Mouse (Mus musculus) testis, adult 2 months (tissue): ENCODE data around the gene 2210408I21Rik. TPM values are rescaled to one million over a fixed set of nuclear protein-coding genes. Genes with fewer than 3 reads are reported as not detected.

Experiments
- H3K27ac ChIP-seq: fragments of 200-500 bp; 2 replicates; pipeline ENCODE4 v1.5.1; 2012; ENCODE audit warnings: low read depth, low read length; ENCODE audit not compliant: control insufficient read depth, insufficient read depth
- H3K27me3 ChIP-seq: fragments of 200-500 bp; 2 replicates; pipeline ENCODE4 v1.6.1; 2012; ENCODE audit warnings: mild to moderate bottlenecking, low read length, moderate library complexity; ENCODE audit not compliant: control insufficient read depth, insufficient read depth
- H3K36me3 ChIP-seq: fragments of 200-500 bp; 2 replicates; pipeline ENCODE4 v1.6.1; 2012; ENCODE audit warnings: mild to moderate bottlenecking, low read length; ENCODE audit not compliant: control insufficient read depth, insufficient read depth
- H3K4me1 ChIP-seq: fragments of 200-500 bp; 2 replicates; pipeline ENCODE4 v1.6.1; 2012; ENCODE audit warnings: low read length; ENCODE audit not compliant: control insufficient read depth, insufficient read depth
- H3K4me3 ChIP-seq: fragments of 200-500 bp; 2 replicates; pipeline ENCODE4 v1.5.1; 2012; ENCODE audit warnings: low read depth, mild to moderate bottlenecking, low read length, moderate library complexity, mixed read lengths; ENCODE audit not compliant: control insufficient read depth
- CTCF ChIP-seq: fragments of 200-500 bp; IDR thresholded peaks from 2 replicates; pipeline ENCODE4 v1.5.1; 2012; ENCODE audit warnings: low read depth, mild to moderate bottlenecking, inconsistent platforms, low read length, moderate library complexity; ENCODE audit not compliant: control insufficient read depth, insufficient read depth, insufficient replicate concordance
- POLR2A ChIP-seq: fragments of 200-500 bp; IDR thresholded peaks from 2 replicates; pipeline ENCODE4 v1.6.1; 2012; ENCODE audit warnings: low read depth, mild to moderate bottlenecking, inconsistent platforms, low read length, moderate library complexity; ENCODE audit not compliant: control insufficient read depth
- polyA plus RNA-seq: library from polyadenylated mRNA; depleted of rRNA; stranded (reverse); fragments of >200 nt; gene quantifications from 2 replicates; pipeline ENCODE4 v1.2.3, GENCODE M21; 2012

2210408I21Rik gene
- polyA plus RNA-seq, 1 experiment, result 8.8 TPM

GRCm38 (mm10) chr13:77140890-77141289, 5.5 kb downstream of the 2210408I21Rik start:
- Histone ChIP-seq H3K4me3 (no peak overlapping the region), H3K4me1 (no peaks in the 10 kb centered on the region), H3K27me3 (no peaks in the 10 kb centered on the region), H3K36me3 (no peaks in the 10 kb centered on the region), H3K27ac (no peak overlapping the region)
- no peak for TF ChIP-seq CTCF
- TF ChIP-seq POLR2A, result no peak

- H3K27ac ChIP-seq, result no peak overlapping the region
- no peaks in the 10 kb centered on the region for H3K27me3 ChIP-seq
- H3K4me1 ChIP-seq, result no peaks in the 10 kb centered on the region
- H3K36me3 ChIP-seq, result no peaks in the 10 kb centered on the region
- no peak for TF ChIP-seq CTCF
- no peak for TF ChIP-seq POLR2A
- no peak overlapping the region for H3K4me3 ChIP-seq
These were observed 42.6 kb downstream of the 2210408I21Rik start for GRCm38 (mm10) chr13:77177931-77178330.

GRCm38 (mm10) chr13:77190606-77191005, 55.3 kb downstream of the 2210408I21Rik start:
- TF ChIP-seq CTCF (no peak), POLR2A (no peak)
- peak overlapping the region; percentile 20 for H3K4me3 ChIP-seq
- H3K27me3 ChIP-seq, result no peaks in the 10 kb centered on the region
- no peaks in the 10 kb centered on the region for H3K4me1 ChIP-seq
- no peak overlapping the region for H3K27ac ChIP-seq
- no peaks in the 10 kb centered on the region for H3K36me3 ChIP-seq

GRCm38 (mm10) chr13:77192201-77192600, 56.9 kb downstream of the 2210408I21Rik start:
- Histone ChIP-seq H3K27me3 (no peaks in the 10 kb centered on the region), H3K4me1 (no peaks in the 10 kb centered on the region), H3K4me3 (no peak overlapping the region), H3K36me3 (no peaks in the 10 kb centered on the region), H3K27ac (no peak overlapping the region)
- TF ChIP-seq CTCF (no peak), POLR2A (no peak)

- no peak overlapping the region for H3K27ac ChIP-seq
- H3K27me3 ChIP-seq, result no peaks in the 10 kb centered on the region
- no peaks in the 10 kb centered on the region for H3K36me3 ChIP-seq
- no peaks in the 10 kb centered on the region for H3K4me1 ChIP-seq
- TF ChIP-seq POLR2A (no peak), CTCF (no peak)
- H3K4me3 ChIP-seq, result no peak overlapping the region
These were observed 73.6 kb downstream of the 2210408I21Rik start for GRCm38 (mm10) chr13:77208764-77209418.

GRCm38 (mm10) chr13:77213196-77213595, 77.9 kb downstream of the 2210408I21Rik start:
- no peak for TF ChIP-seq POLR2A
- no peak for TF ChIP-seq CTCF
- H3K4me3 ChIP-seq, result no peak overlapping the region
- H3K4me1 ChIP-seq, result no peaks in the 10 kb centered on the region
- H3K36me3 ChIP-seq, result no peaks in the 10 kb centered on the region
- H3K27ac ChIP-seq, result no peak overlapping the region
- no peaks in the 10 kb centered on the region for H3K27me3 ChIP-seq

- H3K27ac ChIP-seq, result no peak overlapping the region
- no peaks in the 10 kb centered on the region for H3K4me1 ChIP-seq
- no peaks in the 10 kb centered on the region for H3K36me3 ChIP-seq
- H3K27me3 ChIP-seq, result no peaks in the 10 kb centered on the region
- TF ChIP-seq CTCF (no peak), POLR2A (no peak)
- H3K4me3 ChIP-seq, result no peak overlapping the region
These were observed 80.1 kb downstream of the 2210408I21Rik start for GRCm38 (mm10) chr13:77215460-77215859.
